Mouse (Mus musculus) liver, adult 2 months (tissue): ENCODE measurements around the gene Brd4. TPM values are rescaled to one million over a fixed set of nuclear protein-coding genes. Genes with fewer than 3 reads are reported as not detected.
A peak's percentile ranks its signal among the peaks of the same experiment; 100 is the strongest.

Source experiments
- DNase-seq: peaks from one replicate; pipeline ENCODE4 v3.0.0-alpha.2; 2011; ENCODE audit warnings: low read depth, low spot score; ENCODE audit errors: extremely low read depth
- H3K27ac ChIP-seq: fragments of 200-500 bp; replicated peaks from 2 replicates; pipeline ENCODE4 v1.5.1; 2012; ENCODE audit warnings: low read depth, mild to moderate bottlenecking, control low read depth, inconsistent platforms, low read length; ENCODE audit not compliant: insufficient read depth
- H3K27me3 ChIP-seq: fragments of 200-500 bp; 2 replicates; pipeline ENCODE4 v1.6.1; 2012; ENCODE audit warnings: mild to moderate bottlenecking, moderate library complexity, low read length, inconsistent platforms; ENCODE audit not compliant: control insufficient read depth, insufficient read depth
- H3K36me3 ChIP-seq: fragments of 200-500 bp; 2 replicates; pipeline ENCODE4 v1.6.1; 2012; ENCODE audit warnings: low read length, inconsistent platforms; ENCODE audit not compliant: control insufficient read depth, insufficient read depth
- H3K4me1 ChIP-seq: fragments of 200-500 bp; 2 replicates; pipeline ENCODE4 v1.6.1; 2011; ENCODE audit warnings: low read length; ENCODE audit not compliant: control insufficient read depth, insufficient read depth
- H3K4me3 ChIP-seq: fragments of 200-500 bp; 2 replicates; pipeline ENCODE4 v1.5.1; 2011; ENCODE audit warnings: low read depth, mild to moderate bottlenecking, control low read depth, low read length, moderate library complexity; ENCODE audit not compliant: insufficient read depth
- H3K79me2 ChIP-seq: fragments of 200-500 bp; 2 replicates; pipeline ENCODE4 v1.6.1; 2012; ENCODE audit warnings: inconsistent platforms, mild to moderate bottlenecking, low read length, moderate library complexity; ENCODE audit not compliant: control insufficient read depth, insufficient read depth
- H3K9ac ChIP-seq: fragments of 200-500 bp; 2 replicates; pipeline ENCODE4 v1.6.1; 2012; ENCODE audit warnings: low read depth, mild to moderate bottlenecking, control low read depth, inconsistent platforms, low read length
- CTCF ChIP-seq: fragments of 200-500 bp; IDR thresholded peaks from 2 replicates; pipeline ENCODE4 v1.5.1; 2011; ENCODE audit warnings: low read depth, low read length, control low read depth
- POLR2A ChIP-seq: fragments of 200-500 bp; IDR thresholded peaks from 2 replicates; pipeline ENCODE4 v1.6.1; 2011; ENCODE audit warnings: low read length, control low read depth; ENCODE audit not compliant: insufficient read depth; ENCODE audit errors: extremely low read depth
- WGBS: fragments of 180-500 bp; shearing (Covaris S2); methylation state at CpG from one replicate; pipeline ENCODE4 v1.1.7; 2018; 5-methylcytosine and 5-hydroxymethylcytosine counted together
- polyA plus RNA-seq: library from polyadenylated mRNA; depleted of rRNA; stranded (reverse); fragments of >200 nt; gene quantifications from 2 replicates; pipeline ENCODE4 v1.2.3, GENCODE M21; 2012; rRNA removed
- total RNA-seq: library from RNA; depleted of rRNA; stranded (reverse); fragments of >200 nt; gene quantifications from 2 replicates; pipeline ENCODE4 v1.2.3, GENCODE M21; 2014; rRNA removed

The Brd4 gene
- total RNA-seq (10.5 and 18.6 TPM in 2 replicates), polyA plus RNA-seq (18.3 and 18.4 TPM in 2 replicates)

- H3K27ac ChIP-seq, result peak within 1 kb of the TSS; percentile 93
- peak within 1 kb of the TSS; percentile 92 for H3K4me3 ChIP-seq
- TF ChIP-seq POLR2A (peak; percentile 57), CTCF (no peak)
- no peaks in the 10 kb centered on the region for H3K27me3 ChIP-seq
- peak within 1 kb of the TSS; percentile 99 for H3K9ac ChIP-seq
- peak; percentile 63 for DNase-seq
- H3K36me3 ChIP-seq, result no peaks in the 10 kb centered on the region
- WGBS, result under 1% methylated on average over 100 of the region's 100 CpGs
- H3K4me1 ChIP-seq, result peaks cover 15% of the 10 kb centered on the region
- peaks cover 23% of the 10 kb centered on the region for H3K79me2 ChIP-seq
Observed at GRCm38 (mm10) chr17:32284262-32285137, at the start of gene Brd4. Gene Brd4, minus strand, starts transcription at chr17:32284722.

GRCm38 (mm10) chr17:32333675-32334303 lies 49.3 kb upstream of the Brd4 start:
- Histone ChIP-seq H3K9ac (no peak overlapping the region), H3K4me3 (no peak overlapping the region), H3K27ac (no peak overlapping the region), H3K4me1 (no peaks in the 10 kb centered on the region), H3K27me3 (no peaks in the 10 kb centered on the region), H3K36me3 (peaks cover 59% of the 10 kb centered on the region), H3K79me2 (peaks cover 24% of the 10 kb centered on the region; the same call in 1 of the 2 replicates)
- 88% methylated on average over 31 of the region's 31 CpGs for WGBS
- no peak for TF ChIP-seq CTCF
- TF ChIP-seq POLR2A, result no peak
- no peak for DNase-seq

GRCm38 (mm10) chr17:32327501-32327900 lies 43.0 kb upstream of the Brd4 start:
- no peaks in the 10 kb centered on the region for H3K27me3 ChIP-seq
- H3K4me3 ChIP-seq, result no peak overlapping the region
- H3K27ac ChIP-seq, result peak overlapping the region; percentile 70
- no peak overlapping the region for H3K9ac ChIP-seq
- peaks cover 35% of the 10 kb centered on the region for H3K36me3 ChIP-seq
- TF ChIP-seq POLR2A, result no peak
- TF ChIP-seq CTCF, result no peak
- DNase-seq, result peak; percentile 90
- peaks cover 18% of the 10 kb centered on the region for H3K4me1 ChIP-seq
- H3K79me2 ChIP-seq, result no peaks in the 10 kb centered on the region

GRCm38 (mm10) chr17:32322809-32323208 lies 38.3 kb upstream of the Brd4 start:
- Histone ChIP-seq H3K9ac (no peak overlapping the region), H3K27ac (no peak overlapping the region), H3K27me3 (no peaks in the 10 kb centered on the region), H3K36me3 (peaks cover 13% of the 10 kb centered on the region), H3K79me2 (peaks cover 15% of the 10 kb centered on the region; the same call in 1 of the 2 replicates), H3K4me3 (no peak overlapping the region), H3K4me1 (peaks cover 23% of the 10 kb centered on the region)
- DNase-seq, result no peak
- WGBS, result 94% methylated on average over 1 of the region's 1 CpGs
- TF ChIP-seq CTCF (no peak), POLR2A (no peak)

GRCm38 (mm10) chr17:32321836-32322235 lies 37.3 kb upstream of the Brd4 start:
- Histone ChIP-seq H3K4me3 (peak overlapping the region; percentile 74), H3K9ac (peak overlapping the region; percentile 71), H3K36me3 (peaks cover 21% of the 10 kb centered on the region), H3K27ac (peak overlapping the region; percentile 72), H3K27me3 (no peaks in the 10 kb centered on the region), H3K4me1 (peaks cover 15% of the 10 kb centered on the region), H3K79me2 (peaks cover 21% of the 10 kb centered on the region; the same call in 1 of the 2 replicates)
- peak; percentile 68 for DNase-seq
- TF ChIP-seq CTCF, result no peak
- no peak for TF ChIP-seq POLR2A
- 7% methylated on average over 6 of the region's 6 CpGs for WGBS
